Mouse (Mus musculus): ENCODE results near the gene Ttc7b. TPM values are rescaled to one million over a fixed set of nuclear protein-coding genes. Genes with fewer than 3 reads are reported as not detected.

Gene Ttc7b
- total and polyA plus RNA-seq, 3 experiments: 11.7 to 23.7 TPM; not detected in 1

- Histone ChIP-seq H3K4me3 (ENCODE audit: control insufficient read depth in 1 of 2, insufficient read depth in 1 of 2, low read depth in 2 of 2, low read length in 2 of 2) (no peak overlapping the region), H3K27me3 (ENCODE audit: control insufficient read depth in 1 of 2, insufficient read depth in 2 of 2, low read length in 2 of 2) (no peaks in the 10 kb centered on the region), H3K27ac (ENCODE audit: control insufficient read depth, low read depth, low read length) (peak overlapping the region; percentile 3; the same call in 1 of the 2 replicates), H3K9me3 (replicated peaks; ENCODE audit: insufficient read depth, low read length) (no peaks in the 10 kb centered on the region), H3K36me3 (ENCODE audit: control insufficient read depth in 1 of 2, insufficient read depth in 2 of 2, low read length in 2 of 2) (peaks cover 0 to 22% of the 10 kb centered on the region in 2 experiments; a peak in 2 of 4 replicates), H3K4me1 (ENCODE audit: control insufficient read depth in 1 of 2, insufficient read depth in 2 of 2, low read length in 2 of 2) (peaks cover 0 to 25% of the 10 kb centered on the region in 2 experiments), H3K9ac (ENCODE audit: control insufficient read depth, low read depth, low read length, poor library complexity, severe bottlenecking) (no peak overlapping the region), H3K79me2 (ENCODE audit: control insufficient read depth, insufficient read depth, low read length, poor library complexity) (no peaks in the 10 kb centered on the region)
- DNase-seq (ENCODE audit: low read depth, low spot score): peak; percentile 28
- peak; percentile 21; the same call in 1 of the 2 replicates for TF ChIP-seq GATA1 (IDR thresholded peaks at IDR 0.05; ENCODE audit: low read depth, low read length)
- no peak for TF ChIP-seq BHLHE40 (IDR thresholded peaks at IDR 0.05; ENCODE audit: borderline replicate concordance, low read depth, low read length)
- 0 out of 2 replicates have a peak, but pooled peaks have one; percentile 12 for TF ChIP-seq ETS1 (IDR thresholded peaks at IDR 0.05; ENCODE audit: low read depth, low read length)
- TF ChIP-seq RAD21 (IDR thresholded peaks at IDR 0.05; ENCODE audit: low read depth, low read length): no peak
- no peak for TF ChIP-seq UBTF (IDR thresholded peaks at IDR 0.05; ENCODE audit: borderline replicate concordance, insufficient read depth, low read depth, low read length)
- 0 out of 2 replicates have a peak, but pooled peaks have one; percentile 34 for TF ChIP-seq RCOR1 (IDR thresholded peaks at IDR 0.05; ENCODE audit: low read depth, low read length)
- TF ChIP-seq MXI1 (IDR thresholded peaks at IDR 0.05; ENCODE audit: low read depth, low read length): 0 out of 2 replicates have a peak, but pooled peaks have one; percentile 21
- no peak for TF ChIP-seq ZNF384 (IDR thresholded peaks at IDR 0.05; ENCODE audit: low read depth, low read length)
- TF ChIP-seq CHD2 (IDR thresholded peaks at IDR 0.05; ENCODE audit: low read length): no peak
- 0 out of 4 replicates have a peak, but pooled peaks of 1 of the 2 experiments have one; percentile 31 for TF ChIP-seq EP300 (IDR thresholded peaks at IDR 0.05; ENCODE audit: low read depth in 1 of 2, low read length in 2 of 2)
Measured at GRCm38 (mm10) chr12:100353075-100353782, 167.4 kb downstream of the Ttc7b start.

DNA sequence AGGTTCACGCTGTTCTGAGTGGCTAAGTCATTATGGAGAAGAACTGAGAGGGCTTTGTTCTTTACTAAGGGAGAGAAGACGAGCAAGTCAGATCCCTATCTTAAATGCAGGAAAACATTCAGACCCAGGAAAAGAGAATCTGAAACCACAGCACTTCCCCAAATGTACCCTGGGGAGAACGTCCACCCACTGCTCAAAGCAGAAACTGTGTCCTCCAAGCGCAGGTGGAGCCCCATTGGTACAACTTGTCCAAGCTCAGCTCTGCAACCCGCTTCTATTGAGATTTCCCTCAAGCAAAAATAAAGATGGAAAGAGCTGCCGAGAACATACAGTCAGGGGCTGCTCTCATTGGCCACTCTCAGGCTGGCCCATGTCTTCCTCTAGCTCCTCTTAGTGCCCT lies 168.5 kb downstream of the Ttc7b start:
- no peak overlapping the region for H3K9ac ChIP-seq (ENCODE audit: control insufficient read depth, low read depth, low read length, poor library complexity, severe bottlenecking)
- no peaks in the 10 kb centered on the region for H3K79me2 ChIP-seq (ENCODE audit: control insufficient read depth, insufficient read depth, low read length, poor library complexity)
- no peak overlapping the region for H3K4me3 ChIP-seq (ENCODE audit: control insufficient read depth in 1 of 2, insufficient read depth in 1 of 2, low read depth in 2 of 2, low read length in 2 of 2)
- H3K4me1 ChIP-seq (ENCODE audit: control insufficient read depth in 1 of 2, insufficient read depth in 2 of 2, low read length in 2 of 2): peaks cover 0 to 25% of the 10 kb centered on the region in 2 experiments
- no peak for TF ChIP-seq KAT2A (conservative IDR thresholded peaks at IDR 0.05; ENCODE audit: low read depth, low read length)
- TF ChIP-seq EP300 (IDR thresholded peaks at IDR 0.05; ENCODE audit: low read depth in 1 of 2, low read length in 2 of 2): peak in 1 of 2 experiments; percentile 49; a peak in 1 of 4 replicates
- H3K9me3 ChIP-seq (replicated peaks; ENCODE audit: insufficient read depth, low read length): no peaks in the 10 kb centered on the region
- peak; percentile 31 for DNase-seq (ENCODE audit: low read depth, low spot score)
- no peaks in the 10 kb centered on the region for H3K27me3 ChIP-seq (ENCODE audit: control insufficient read depth in 1 of 2, insufficient read depth in 2 of 2, low read length in 2 of 2)
- H3K27ac ChIP-seq (ENCODE audit: control insufficient read depth, low read depth, low read length): no peak overlapping the region
- peaks cover 0 to 22% of the 10 kb centered on the region in 2 experiments; a peak in 2 of 4 replicates for H3K36me3 ChIP-seq (ENCODE audit: control insufficient read depth in 1 of 2, insufficient read depth in 2 of 2, low read length in 2 of 2)

DNA sequence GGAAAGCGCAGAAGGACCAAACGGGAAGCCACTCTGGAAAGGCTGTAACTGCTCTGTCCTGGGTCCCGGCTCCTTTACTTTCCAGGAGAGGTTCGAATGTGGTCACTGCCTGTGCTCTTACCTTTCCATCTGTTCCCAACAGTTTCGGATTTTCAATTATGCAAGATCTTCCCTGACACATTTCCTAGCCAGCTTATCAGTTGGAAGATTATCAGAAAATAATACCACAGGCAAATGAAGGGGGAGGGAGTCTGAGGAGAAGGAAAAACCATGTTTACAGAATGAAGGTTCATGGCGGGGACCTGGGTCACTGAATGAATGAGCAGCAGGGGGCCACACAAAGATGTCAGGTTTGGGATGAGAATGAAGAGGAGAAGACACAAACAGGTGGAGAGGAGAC lies 177.1 kb downstream of the Ttc7b start:
- H3K4me1 ChIP-seq (ENCODE audit: control insufficient read depth in 1 of 2, insufficient read depth in 2 of 2, low read length in 2 of 2): no peaks in the 10 kb centered on the region
- TF ChIP-seq CHD2 (IDR thresholded peaks at IDR 0.05; ENCODE audit: low read length) (no peak), UBTF (IDR thresholded peaks at IDR 0.05; ENCODE audit: borderline replicate concordance, insufficient read depth, low read depth, low read length) (no peak), POLR2AphosphoS5 (IDR thresholded peaks at IDR 0.05; ENCODE audit: borderline replicate concordance, low read depth, low read length) (no peak), ETS1 (IDR thresholded peaks at IDR 0.05; ENCODE audit: low read depth, low read length) (no peak), USF1 (IDR thresholded peaks at IDR 0.05; ENCODE audit: low read depth, low read length) (no peak), RAD21 (IDR thresholded peaks at IDR 0.05; ENCODE audit: low read depth, low read length) (no peak), ZMIZ1 (IDR thresholded peaks at IDR 0.05; ENCODE audit: low read depth, low read length) (no peak), GABPA (IDR thresholded peaks at IDR 0.05; ENCODE audit: low read depth, low read length) (no peak), ZKSCAN1 (IDR thresholded peaks at IDR 0.05; ENCODE audit: low read depth, low read length) (no peak), MAFK (IDR thresholded peaks at IDR 0.05; ENCODE audit: borderline replicate concordance, low read depth, low read length) (no peak), RCOR1 (IDR thresholded peaks at IDR 0.05; ENCODE audit: low read depth, low read length) (no peak), TBP (IDR thresholded peaks at IDR 0.05; ENCODE audit: low read depth, low read length) (no peak), ZNF384 (IDR thresholded peaks at IDR 0.05; ENCODE audit: low read depth, low read length) (no peak), JUND (IDR thresholded peaks at IDR 0.05; ENCODE audit: low read depth, low read length) (no peak)
- no peaks in the 10 kb centered on the region for H3K27me3 ChIP-seq (ENCODE audit: control insufficient read depth in 1 of 2, insufficient read depth in 2 of 2, low read length in 2 of 2)
- DNase-seq (ENCODE audit: low read depth, low spot score): no peak
- no peaks in the 10 kb centered on the region for H3K36me3 ChIP-seq (ENCODE audit: control insufficient read depth in 1 of 2, insufficient read depth in 2 of 2, low read length in 2 of 2)
- no peak overlapping the region for H3K27ac ChIP-seq (ENCODE audit: control insufficient read depth, low read depth, low read length)
- no peak overlapping the region for H3K4me3 ChIP-seq (ENCODE audit: control insufficient read depth in 1 of 2, insufficient read depth in 1 of 2, low read depth in 2 of 2, low read length in 2 of 2)
- no peak overlapping the region for H3K9ac ChIP-seq (ENCODE audit: control insufficient read depth, low read depth, low read length, poor library complexity, severe bottlenecking)
- H3K9me3 ChIP-seq (replicated peaks; ENCODE audit: insufficient read depth, low read length): no peaks in the 10 kb centered on the region
- no peaks in the 10 kb centered on the region for H3K79me2 ChIP-seq (ENCODE audit: control insufficient read depth, insufficient read depth, low read length, poor library complexity)
